Mouse (Mus musculus): ENCODE data around the gene Tssk4. TPM values are rescaled to one million over a fixed set of nuclear protein-coding genes. Genes with fewer than 3 reads are reported as not detected.

Gene Tssk4
- polyA plus RNA-seq, 1 experiment from 2014 or later, result 0.53 TPM

- Histone ChIP-seq H3K4me3 (ENCODE audit: low read length) (no peak overlapping the region), H3K9ac (ENCODE audit: low read depth, low read length) (no peak overlapping the region), H3K27ac (ENCODE audit: low read depth, low read length) (no peak overlapping the region), H3K9me3 (ENCODE audit: control insufficient read depth, low read length) (no peaks in the 10 kb centered on the region), H3K36me3 (ENCODE audit: control insufficient read depth, insufficient read depth, low read length) (peaks cover 17% of the 10 kb centered on the region), H3K4me1 (ENCODE audit: control insufficient read depth, insufficient read depth, low read depth, low read length) (peaks cover 23% of the 10 kb centered on the region), H3K27me3 (replicated peaks; ENCODE audit: control insufficient read depth, insufficient read depth, low read length) (no peaks in the 10 kb centered on the region), H3K4me2 (ENCODE audit: low read length) (no peak overlapping the region)
- ATAC-seq, result no peak
- WGBS, result 97% methylated on average over 14 of the region's 14 CpGs
Observed at GRCm38 (mm10) chr14:55640816-55641215, 9.2 kb upstream of the Tssk4 start.

GRCm38 (mm10) chr14:55641291-55641690 is 8.7 kb upstream of the Tssk4 start:
- Histone ChIP-seq H3K27me3 (replicated peaks; ENCODE audit: control insufficient read depth, insufficient read depth, low read length) (no peaks in the 10 kb centered on the region), H3K9me3 (ENCODE audit: control insufficient read depth, low read length) (no peaks in the 10 kb centered on the region), H3K9ac (ENCODE audit: low read depth, low read length) (no peak overlapping the region), H3K27ac (ENCODE audit: low read depth, low read length) (no peak overlapping the region), H3K4me2 (ENCODE audit: low read length) (no peak overlapping the region), H3K36me3 (ENCODE audit: control insufficient read depth, insufficient read depth, low read length) (peaks cover 17% of the 10 kb centered on the region), H3K4me3 (ENCODE audit: low read length) (no peak overlapping the region), H3K4me1 (ENCODE audit: control insufficient read depth, insufficient read depth, low read depth, low read length) (peaks cover 19% of the 10 kb centered on the region)
- ATAC-seq, result no peak
- 95% methylated on average over 13 of the region's 13 CpGs for WGBS

DNA sequence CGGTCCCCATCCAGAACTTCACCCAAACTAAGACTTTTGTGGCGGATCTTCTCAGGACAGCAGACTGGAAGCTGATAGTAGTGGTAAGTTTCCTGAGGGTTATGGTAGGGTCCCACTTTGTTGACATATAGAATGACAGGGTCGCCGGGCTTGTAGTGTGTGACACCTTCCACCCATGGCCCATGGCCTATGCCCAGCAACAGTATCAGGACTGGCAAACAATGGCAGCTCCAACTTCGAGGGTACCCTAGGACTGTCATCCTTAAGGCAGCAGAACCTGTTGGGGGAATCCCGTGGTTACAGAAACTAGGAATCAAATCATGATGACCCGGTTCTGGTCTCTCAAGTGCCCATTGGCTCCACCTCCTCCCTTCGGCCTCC is 7.3 kb upstream of the Tssk4 start:
- H3K4me3 ChIP-seq (ENCODE audit: low read length), result peak overlapping the region; percentile 84
- peak overlapping the region; percentile 96 for H3K27ac ChIP-seq (ENCODE audit: low read depth, low read length)
- peak; percentile 24; the same call in 1 of the 2 replicates for ATAC-seq
- peaks cover 16% of the 10 kb centered on the region for H3K36me3 ChIP-seq (ENCODE audit: control insufficient read depth, insufficient read depth, low read length)
- no peaks in the 10 kb centered on the region for H3K27me3 ChIP-seq (replicated peaks; ENCODE audit: control insufficient read depth, insufficient read depth, low read length)
- peak overlapping the region; percentile 87 for H3K4me2 ChIP-seq (ENCODE audit: low read length)
- H3K4me1 ChIP-seq (ENCODE audit: control insufficient read depth, insufficient read depth, low read depth, low read length), result peaks cover 18% of the 10 kb centered on the region
- H3K9ac ChIP-seq (ENCODE audit: low read depth, low read length), result peak overlapping the region; percentile 85
- no peaks in the 10 kb centered on the region for H3K9me3 ChIP-seq (ENCODE audit: control insufficient read depth, low read length)
- WGBS, result 21% methylated on average over 8 of the region's 8 CpGs

GRCm38 (mm10) chr14:55643060-55643907 is 6.7 kb upstream of the Tssk4 start, which contains the start of gene Tm9sf1:
TSS of gene Tm9sf1 (minus strand) at chr14:55643806.
- peaks cover 10% of the 10 kb centered on the region for H3K36me3 ChIP-seq (ENCODE audit: control insufficient read depth, insufficient read depth, low read length)
- WGBS, result under 1% methylated on average over 84 of the region's 89 CpGs
- peak; percentile 92 for ATAC-seq

DNA sequence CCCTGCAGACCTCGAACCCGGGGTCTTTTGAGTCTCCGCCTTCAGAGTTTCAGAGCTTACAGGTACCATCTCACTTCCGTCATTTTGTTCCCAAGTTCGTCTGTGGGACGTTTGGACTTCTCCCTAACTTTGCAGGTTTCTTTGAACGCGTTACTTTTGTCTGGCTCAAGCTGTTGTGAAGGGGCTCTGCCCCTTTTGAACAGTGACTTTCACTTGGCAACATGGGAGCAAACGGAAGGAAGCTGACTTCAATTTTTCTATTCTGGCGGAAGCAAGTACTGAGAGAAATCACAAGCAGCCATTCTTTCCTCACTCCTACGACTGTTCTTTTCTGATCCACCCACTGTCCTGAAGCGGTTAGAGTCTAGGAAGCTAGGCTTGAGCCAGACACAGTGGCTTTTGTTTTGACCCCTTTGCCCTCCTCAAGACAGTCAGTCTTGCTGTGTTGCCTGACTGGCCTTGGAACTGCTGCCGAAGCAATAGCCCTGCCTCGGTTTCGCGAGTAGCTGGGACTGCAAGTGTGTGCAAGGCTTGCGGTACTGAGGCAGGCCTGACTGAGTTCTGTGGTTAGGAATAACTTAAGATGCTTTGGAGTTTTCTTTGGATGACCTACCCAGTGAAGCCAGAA is 5.6 kb upstream of the Tssk4 start:
- WGBS, result 28% methylated on average over 17 of the region's 17 CpGs
- peak overlapping the region; percentile 85 for H3K9ac ChIP-seq (ENCODE audit: low read depth, low read length)
- H3K27ac ChIP-seq (ENCODE audit: low read depth, low read length), result no peak overlapping the region

More at GRCm38 (mm10) chr14:55643060-55643907, 6.7 kb upstream of the Tssk4 start, which contains the start of gene Tm9sf1:
- peak within 1 kb of the TSS; percentile 96 for H3K27ac ChIP-seq (ENCODE audit: low read depth, low read length)
- H3K9me3 ChIP-seq (ENCODE audit: control insufficient read depth, low read length), result no peaks in the 10 kb centered on the region
- H3K27me3 ChIP-seq (replicated peaks; ENCODE audit: control insufficient read depth, insufficient read depth, low read length), result no peaks in the 10 kb centered on the region
- H3K4me3 ChIP-seq (ENCODE audit: low read length), result peak within 1 kb of the TSS; percentile 84
- H3K4me2 ChIP-seq (ENCODE audit: low read length), result peak within 1 kb of the TSS; percentile 87
- H3K4me1 ChIP-seq (ENCODE audit: control insufficient read depth, insufficient read depth, low read depth, low read length), result peaks cover 18% of the 10 kb centered on the region
- peak within 1 kb of the TSS; percentile 85 for H3K9ac ChIP-seq (ENCODE audit: low read depth, low read length)

GRCm38 (mm10) chr14:55651528-55651927 is 1.5 kb downstream of the Tssk4 start:
- H3K9me3 ChIP-seq (ENCODE audit: control insufficient read depth, low read length), result no peaks in the 10 kb centered on the region
- WGBS, result 88% methylated on average over 7 of the region's 7 CpGs
- no peak overlapping the region for H3K9ac ChIP-seq (ENCODE audit: low read depth, low read length)
- no peaks in the 10 kb centered on the region for H3K27me3 ChIP-seq (replicated peaks; ENCODE audit: control insufficient read depth, insufficient read depth, low read length)
- no peak overlapping the region for H3K4me2 ChIP-seq (ENCODE audit: low read length)
- H3K4me3 ChIP-seq (ENCODE audit: low read length), result no peak overlapping the region
- no peak for ATAC-seq
- no peaks in the 10 kb centered on the region for H3K4me1 ChIP-seq (ENCODE audit: control insufficient read depth, insufficient read depth, low read depth, low read length)
- H3K36me3 ChIP-seq (ENCODE audit: control insufficient read depth, insufficient read depth, low read length), result no peaks in the 10 kb centered on the region
- no peak overlapping the region for H3K27ac ChIP-seq (ENCODE audit: low read depth, low read length)

More for the DNA sequence above, 5.6 kb upstream of the Tssk4 start:
- Histone ChIP-seq H3K4me2 (ENCODE audit: low read length) (peak overlapping the region; percentile 87), H3K36me3 (ENCODE audit: control insufficient read depth, insufficient read depth, low read length) (peaks cover 8% of the 10 kb centered on the region), H3K9me3 (ENCODE audit: control insufficient read depth, low read length) (no peaks in the 10 kb centered on the region), H3K27me3 (replicated peaks; ENCODE audit: control insufficient read depth, insufficient read depth, low read length) (no peaks in the 10 kb centered on the region), H3K4me3 (ENCODE audit: low read length) (peak overlapping the region; percentile 84), H3K4me1 (ENCODE audit: control insufficient read depth, insufficient read depth, low read depth, low read length) (peaks cover 18% of the 10 kb centered on the region)
- ATAC-seq, result no peak

DNA sequence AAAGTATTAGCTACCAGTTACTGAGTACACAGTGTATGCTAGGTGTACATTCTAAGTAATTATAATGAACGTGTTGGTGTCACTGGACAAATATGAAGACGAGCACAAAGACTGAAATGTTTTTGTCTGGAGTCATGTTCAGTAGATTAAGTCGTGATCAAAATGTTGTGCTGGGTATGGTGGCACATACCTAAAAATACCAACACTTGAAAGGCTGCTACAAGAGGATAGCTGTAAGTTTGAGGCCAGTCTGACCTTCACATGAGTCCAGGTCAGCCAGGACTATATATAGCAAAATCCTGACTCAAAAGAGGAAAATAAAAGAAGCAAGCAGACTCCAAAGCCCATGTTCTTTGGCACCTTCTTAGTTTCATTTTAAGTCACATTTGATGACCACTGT is 7.0 kb downstream of the Tssk4 start:
- Histone ChIP-seq H3K27me3 (replicated peaks; ENCODE audit: control insufficient read depth, insufficient read depth, low read length) (no peaks in the 10 kb centered on the region), H3K9me3 (ENCODE audit: control insufficient read depth, low read length) (no peaks in the 10 kb centered on the region), H3K36me3 (ENCODE audit: control insufficient read depth, insufficient read depth, low read length) (0 out of 2 replicates have a peak, but pooled peaks cover 2% of the 10 kb centered on the region), H3K4me1 (ENCODE audit: control insufficient read depth, insufficient read depth, low read depth, low read length) (peaks cover 8% of the 10 kb centered on the region), H3K27ac (ENCODE audit: low read depth, low read length) (no peak overlapping the region), H3K9ac (ENCODE audit: low read depth, low read length) (no peak overlapping the region), H3K4me3 (ENCODE audit: low read length) (no peak overlapping the region), H3K4me2 (ENCODE audit: low read length) (no peak overlapping the region)
- 90% methylated on average over 3 of the region's 3 CpGs for WGBS
- no peak for ATAC-seq

DNA sequence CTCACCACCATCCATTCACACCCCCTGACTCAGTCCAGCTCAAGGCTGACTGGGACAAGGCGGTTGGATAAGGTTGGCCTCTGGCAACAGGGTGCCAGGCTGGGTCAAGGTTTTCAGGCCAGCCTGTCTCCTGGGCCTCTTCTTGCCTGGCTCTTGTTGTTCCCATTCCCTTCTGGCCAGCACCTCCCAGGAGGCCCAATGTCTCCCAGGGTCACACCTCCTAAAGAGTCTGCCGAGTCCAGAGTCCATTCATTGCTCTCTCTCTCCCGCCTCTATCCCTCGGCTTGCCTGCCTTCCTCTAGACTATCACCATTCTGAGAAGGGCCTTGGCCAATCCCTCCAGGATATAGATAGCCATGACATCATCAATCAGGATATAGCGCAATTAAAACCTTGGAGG is 8.0 kb downstream of the Tssk4 start:
- no peak for ATAC-seq
- Histone ChIP-seq H3K4me1 (ENCODE audit: control insufficient read depth, insufficient read depth, low read depth, low read length) (peaks cover 8% of the 10 kb centered on the region), H3K9me3 (ENCODE audit: control insufficient read depth, low read length) (no peaks in the 10 kb centered on the region), H3K4me3 (ENCODE audit: low read length) (no peak overlapping the region), H3K27me3 (replicated peaks; ENCODE audit: control insufficient read depth, insufficient read depth, low read length) (no peaks in the 10 kb centered on the region), H3K27ac (ENCODE audit: low read depth, low read length) (no peak overlapping the region), H3K4me2 (ENCODE audit: low read length) (no peak overlapping the region), H3K9ac (ENCODE audit: low read depth, low read length) (no peak overlapping the region), H3K36me3 (ENCODE audit: control insufficient read depth, insufficient read depth, low read length) (peaks cover 7% of the 10 kb centered on the region)
- WGBS, result 92% methylated on average over 5 of the region's 5 CpGs

- Histone ChIP-seq H3K9ac (ENCODE audit: low read depth, low read length) (peak within 1 kb of the TSS; percentile 78), H3K4me1 (ENCODE audit: control insufficient read depth, insufficient read depth, low read depth, low read length) (peaks cover 8% of the 10 kb centered on the region), H3K27me3 (replicated peaks; ENCODE audit: control insufficient read depth, insufficient read depth, low read length) (no peaks in the 10 kb centered on the region), H3K4me3 (ENCODE audit: low read length) (peak within 1 kb of the TSS; percentile 69), H3K4me2 (ENCODE audit: low read length) (peak within 1 kb of the TSS; percentile 65), H3K27ac (ENCODE audit: low read depth, low read length) (peak within 1 kb of the TSS; percentile 88), H3K9me3 (ENCODE audit: control insufficient read depth, low read length) (no peaks in the 10 kb centered on the region), H3K36me3 (ENCODE audit: control insufficient read depth, insufficient read depth, low read length) (peaks cover 10% of the 10 kb centered on the region)
- ATAC-seq, result peak; percentile 96
- WGBS, result under 1% methylated on average over 38 of the region's 39 CpGs
Observed at GRCm38 (mm10) chr14:55659960-55660573, 10.1 kb downstream of the Tssk4 start, which contains the start of gene Mdp1. TSS of gene Mdp1 (minus strand) at chr14:55660508.

All from hindbrain, embryonic 16.5 days (tissue).